Mouse (Mus musculus) retina, postnatal 7 days (tissue): ENCODE data around the gene Mms22l.
A peak's percentile ranks its signal among the peaks of the same experiment; 100 is the strongest.
"Not testable (repeated sequence)": the region's sequence is repeated elsewhere in the genome, so short reads cannot be mapped to it uniquely, and the experiment has no call there.

Experiments
- DNase-seq: peaks from one replicate; pipeline ENCODE4 v3.0.0-alpha.2; 2012; ENCODE audit warnings: low read depth, low spot score

The Mms22l gene

GRCm38 (mm10) chr4:24620440-24620839 lies 124.2 kb downstream of the Mms22l start:
- no peak for DNase-seq

DNA sequence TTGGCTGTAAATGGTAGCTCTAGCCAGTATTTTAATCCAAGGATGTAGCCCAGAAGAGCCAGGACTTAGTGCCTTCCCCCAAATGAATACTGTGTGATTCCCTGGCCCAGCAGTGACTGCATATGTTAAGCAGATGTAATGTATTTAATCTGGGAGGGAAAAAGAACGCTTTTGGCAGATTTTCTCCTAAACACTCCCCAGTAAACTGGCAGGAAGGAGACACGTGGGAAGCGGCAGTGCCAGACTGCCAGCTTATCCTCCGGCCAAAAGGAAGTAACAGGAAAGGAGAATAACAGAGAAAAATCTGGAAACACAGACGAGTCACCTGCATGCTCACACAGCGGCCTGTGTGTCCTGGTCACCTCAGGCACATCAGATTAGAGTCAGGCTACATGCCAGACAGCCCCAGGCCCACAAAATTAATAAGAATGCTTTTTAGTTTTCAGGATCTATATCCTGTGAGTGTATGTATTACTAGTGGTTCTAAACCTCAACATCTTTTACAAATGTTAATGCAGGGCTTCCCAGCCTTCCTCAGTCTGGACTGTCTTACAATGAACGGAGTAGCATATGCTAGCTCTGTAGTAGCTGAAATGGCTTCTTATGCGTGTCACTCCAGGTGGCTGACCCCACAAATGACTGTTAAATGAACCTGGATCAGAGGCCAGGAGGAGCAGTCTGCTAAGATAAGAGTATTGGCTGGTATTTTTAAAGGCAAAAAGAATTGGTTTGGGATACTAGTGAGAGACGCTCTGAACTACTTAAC lies 125.4 kb downstream of the Mms22l start:
- DNase-seq = no peak

- DNase-seq = no peak
Observed at GRCm38 (mm10) chr4:24625951-24626584, 129.8 kb downstream of the Mms22l start.

- DNase-seq = no peak
Observed at GRCm38 (mm10) chr4:24626686-24627085, 130.4 kb downstream of the Mms22l start.

DNA sequence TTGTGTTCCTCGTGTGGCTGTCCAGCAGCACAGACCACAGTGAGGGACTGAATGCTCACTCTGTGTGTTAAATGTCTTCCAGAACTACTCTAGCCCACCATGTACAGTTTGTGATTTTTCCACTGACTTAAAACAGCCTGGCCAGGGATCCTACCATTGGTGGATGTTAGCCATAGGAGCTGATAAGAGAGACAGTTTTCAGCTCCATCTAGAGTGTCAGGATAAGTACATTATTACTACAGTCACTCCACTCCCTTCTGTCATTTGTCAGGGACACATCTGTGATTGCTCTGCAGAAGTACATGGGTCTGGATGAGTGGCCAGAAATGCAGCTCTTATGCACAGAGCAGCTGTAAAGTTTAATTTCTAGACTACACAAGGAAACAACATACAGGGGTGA lies 131.6 kb downstream of the Mms22l start:
- no peak for DNase-seq

GRCm38 (mm10) chr4:24630430-24630829 lies 134.2 kb downstream of the Mms22l start:
- no peak for DNase-seq

DNA sequence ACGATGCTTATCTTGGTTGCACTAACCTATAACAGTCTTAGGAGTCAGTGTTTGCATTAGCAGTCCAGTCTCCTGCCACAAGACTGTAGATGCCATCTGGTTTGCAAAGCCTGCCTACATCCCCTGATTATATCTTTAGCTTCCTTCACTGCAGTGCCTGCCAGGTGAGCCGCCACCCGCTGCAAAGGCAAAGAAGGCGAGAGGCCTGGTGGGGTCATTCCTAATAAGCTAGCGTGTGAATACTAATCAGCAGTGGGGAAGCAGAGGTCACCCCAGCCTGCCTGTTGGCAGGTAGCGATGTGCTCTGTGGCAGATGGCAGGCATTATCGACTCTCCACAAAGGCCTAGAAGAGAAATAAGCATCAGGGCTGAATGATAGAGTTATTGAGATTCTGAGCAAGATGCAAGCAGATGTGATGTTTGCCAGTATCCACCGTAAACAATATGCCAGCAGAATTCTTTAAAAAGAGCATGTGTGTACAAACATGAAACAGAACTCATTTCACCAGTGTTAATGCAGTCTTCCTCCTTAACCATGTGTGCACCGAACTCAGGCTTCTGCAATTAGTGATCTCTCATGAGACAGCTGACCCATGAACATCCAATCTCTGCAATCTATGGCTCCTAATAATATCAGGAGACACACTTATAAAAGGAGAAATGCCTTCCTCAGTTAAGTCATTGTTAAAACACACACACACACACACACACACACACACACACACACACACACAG lies 135.1 kb downstream of the Mms22l start:
- peak; percentile 2 for DNase-seq

DNA sequence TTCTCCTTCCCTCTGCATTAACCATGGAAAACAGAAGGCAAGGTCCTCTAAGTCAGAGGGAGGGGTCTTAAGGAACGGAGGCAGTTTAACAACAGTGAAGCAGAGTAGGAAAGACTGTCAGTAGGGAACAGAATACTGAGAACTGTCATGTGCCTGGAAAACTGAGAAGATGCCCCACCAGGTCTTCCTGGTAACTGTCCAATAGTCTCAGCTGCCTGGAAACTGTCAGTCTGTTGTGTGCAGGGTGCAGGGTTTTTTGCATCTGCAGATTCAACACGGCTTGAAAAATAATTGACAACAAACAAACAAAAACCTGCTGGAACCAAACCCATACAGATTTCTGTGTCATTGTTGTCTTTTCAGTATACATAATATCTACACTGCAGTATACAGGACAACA lies 146.1 kb downstream of the Mms22l start:
- DNase-seq = no peak

GRCm38 (mm10) chr4:24644735-24645134 lies 148.5 kb downstream of the Mms22l start:
- DNase-seq = not testable (repeated sequence)
